Mouse (Mus musculus) mouse embryonic stem cell (cell line): ENCODE data around the gene Inha.

Source experiments
- in situ Hi-C, 2 experiments: fragments of 300-500 bp; cut with MboI; formaldehyde crosslinking; loops; 1 replicate in 1 of 2; 3 replicates in 1 of 2; pipeline ENCODE4 v1.14.3; 2019 to 2020; ENCODE audit warnings: low sequenced_read_pairs in 2 of 2, low pct_unique_long_range_greater_than_20kb in 1 of 2, mixed read lengths in 1 of 2; ENCODE audit not compliant: unreplicated experiment in 1 of 2

Inha gene

GRCm38 (mm10) chr1:75511437-75512210 lies 4.7 kb downstream of the Inha start:
- in situ Hi-C loops, result no loop called here

DNA sequence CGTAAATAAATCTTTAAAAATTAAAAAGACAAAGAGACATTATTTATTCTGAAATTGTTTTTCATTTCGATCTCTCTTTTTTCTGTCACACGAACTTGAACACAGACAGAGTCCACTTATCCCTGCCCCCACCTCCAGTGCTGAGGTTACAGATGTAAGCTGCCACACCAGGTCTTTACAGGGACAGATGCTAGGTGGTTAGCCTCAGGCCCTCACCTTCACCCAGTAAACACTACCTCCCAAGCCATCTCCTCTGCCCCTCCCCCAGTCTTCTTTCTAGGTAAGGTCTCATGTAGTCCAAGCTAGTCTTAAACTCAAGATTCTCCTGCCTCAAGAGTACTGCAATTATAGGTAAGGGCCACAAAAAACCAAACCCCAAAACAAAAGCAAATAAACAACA lies 5.7 kb downstream of the Inha start:
- in situ Hi-C loops, result no loop called here

DNA sequence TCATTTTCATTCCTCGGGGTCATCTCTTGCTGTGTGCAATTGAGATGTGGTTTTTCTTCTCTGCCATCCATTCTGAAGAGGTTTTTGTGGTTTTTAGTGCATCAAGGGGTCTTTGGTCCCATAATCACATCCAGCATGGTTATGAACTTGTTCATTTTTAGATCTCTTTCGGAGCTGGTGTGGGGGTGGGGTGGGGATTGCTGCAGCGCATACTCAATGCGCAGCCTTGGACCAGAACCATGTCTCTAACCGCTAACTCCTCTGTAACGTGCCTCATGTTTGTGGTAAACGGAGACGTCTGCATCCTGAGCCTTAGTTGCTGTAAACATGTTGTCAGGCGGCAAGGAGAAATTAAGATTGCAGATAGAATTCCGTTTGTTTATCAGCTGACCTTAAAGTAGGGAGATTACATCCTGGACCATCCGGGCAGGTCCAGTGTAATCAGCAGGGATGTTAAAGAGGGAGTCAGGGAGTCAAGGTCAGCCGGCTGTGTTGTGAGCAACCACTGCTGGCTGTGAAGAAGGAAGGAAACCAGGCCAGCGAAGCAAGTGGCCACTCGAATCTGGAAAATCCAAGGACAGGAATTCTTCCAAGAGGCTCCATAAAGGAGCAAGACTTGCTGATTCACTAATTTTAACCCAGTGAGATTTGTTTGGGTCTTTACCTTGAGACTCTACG lies 10.0 kb downstream of the Inha start:
- in situ Hi-C loops, result no loop called here

- in situ Hi-C loops, result no loop called here
Observed at GRCm38 (mm10) chr1:75517984-75518383, 11.1 kb downstream of the Inha start.

GRCm38 (mm10) chr1:75518427-75518826 lies 11.6 kb downstream of the Inha start:
- in situ Hi-C loops, result no loop called here

GRCm38 (mm10) chr1:75519576-75519975 lies 12.7 kb downstream of the Inha start:
- in situ Hi-C loops, result no loop called here

GRCm38 (mm10) chr1:75521321-75522031 lies 14.6 kb downstream of the Inha start, which contains the start of gene Stk11ip:
Stk11ip (plus strand) TSS chr1:75521529.
- in situ Hi-C loops, result no loop called here

GRCm38 (mm10) chr1:75524679-75525078 lies 17.8 kb downstream of the Inha start:
- in situ Hi-C loops, result no loop called here

DNA sequence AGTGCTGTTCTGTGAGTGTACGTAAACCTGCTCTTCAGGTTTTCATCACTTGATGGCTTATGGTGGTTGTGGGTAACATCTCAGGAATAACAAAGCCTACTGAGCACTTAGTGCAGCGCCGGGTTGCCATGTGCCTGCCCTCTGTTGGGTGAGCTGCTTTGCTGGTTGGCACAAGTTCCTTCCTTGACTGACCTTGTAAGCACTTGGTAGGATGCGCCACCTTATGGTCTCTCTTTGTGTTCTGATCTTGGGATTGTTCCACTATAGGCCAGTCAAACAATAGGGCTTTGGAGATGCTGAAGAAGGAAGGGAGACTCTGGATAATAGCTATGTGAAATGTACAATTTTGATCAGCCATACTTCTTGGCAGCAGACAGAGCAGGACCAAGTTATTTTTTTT lies 23.7 kb downstream of the Inha start:
- in situ Hi-C loops, result no loop called here

DNA sequence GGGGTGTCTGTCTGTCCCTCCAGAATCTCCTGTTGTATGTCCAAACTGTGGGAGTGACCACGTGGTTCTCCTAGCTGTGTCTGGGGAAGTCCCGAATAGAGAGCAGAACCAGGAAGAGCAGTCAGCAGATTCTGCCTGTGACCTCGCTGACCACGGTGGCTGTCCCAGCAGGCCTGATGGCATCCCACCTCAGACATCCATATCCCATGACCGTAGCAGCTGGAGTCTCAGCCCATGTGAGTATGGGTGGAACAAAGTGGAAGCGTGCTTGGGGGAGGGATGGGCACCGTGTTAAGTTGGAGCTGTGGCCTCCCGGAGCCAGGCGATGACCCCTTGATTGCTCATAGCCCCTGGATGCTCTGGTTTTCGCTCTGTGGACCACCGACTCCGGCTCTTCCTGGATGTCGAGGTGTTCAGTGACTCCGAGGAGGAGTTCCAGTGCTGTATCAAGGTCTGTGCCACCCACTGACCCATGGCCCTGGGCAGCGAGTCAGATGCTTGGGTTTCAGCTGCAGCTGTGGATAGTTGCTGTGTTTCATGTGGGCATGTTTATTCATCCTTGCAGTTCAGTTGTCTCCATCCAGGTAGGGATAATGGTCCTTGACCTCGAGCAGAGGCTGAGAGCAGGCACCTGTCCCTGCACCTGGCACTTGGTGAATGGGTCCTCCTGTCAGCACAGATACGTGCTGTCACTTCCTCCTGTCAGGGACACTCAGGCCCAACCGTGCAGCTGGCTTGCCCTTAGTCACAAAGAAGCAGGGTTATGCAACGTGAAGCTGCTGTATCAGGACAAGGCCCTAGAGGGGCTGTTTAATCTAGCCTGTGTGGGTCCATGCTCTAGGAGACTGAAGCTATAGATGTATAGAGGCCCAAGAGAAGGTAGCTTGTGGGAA lies 25.6 kb downstream of the Inha start:
- in situ Hi-C loops, result no loop called here

GRCm38 (mm10) chr1:75533325-75534252 lies 26.7 kb downstream of the Inha start:
- in situ Hi-C loops, result no loop called here

DNA sequence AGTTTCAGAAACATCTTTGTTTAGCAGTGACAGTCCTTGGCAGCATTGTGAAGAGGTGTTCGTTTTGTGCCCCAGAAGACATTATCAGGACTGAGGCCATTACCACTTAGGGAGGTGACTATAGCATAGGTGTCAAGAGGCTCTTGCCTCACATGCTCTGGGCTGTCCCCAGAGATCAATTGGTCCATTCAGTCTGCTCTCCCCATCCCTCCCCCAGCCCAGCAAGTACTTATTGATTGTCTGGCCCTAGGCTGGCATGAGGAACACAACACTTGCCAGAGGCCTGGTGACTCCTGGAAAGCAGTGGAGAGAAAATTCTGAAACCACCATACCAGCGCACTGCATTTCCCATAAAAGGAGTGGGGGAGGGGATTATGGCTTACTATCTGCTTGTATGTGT lies 30.7 kb downstream of the Inha start:
- in situ Hi-C loops, result no loop called here

DNA sequence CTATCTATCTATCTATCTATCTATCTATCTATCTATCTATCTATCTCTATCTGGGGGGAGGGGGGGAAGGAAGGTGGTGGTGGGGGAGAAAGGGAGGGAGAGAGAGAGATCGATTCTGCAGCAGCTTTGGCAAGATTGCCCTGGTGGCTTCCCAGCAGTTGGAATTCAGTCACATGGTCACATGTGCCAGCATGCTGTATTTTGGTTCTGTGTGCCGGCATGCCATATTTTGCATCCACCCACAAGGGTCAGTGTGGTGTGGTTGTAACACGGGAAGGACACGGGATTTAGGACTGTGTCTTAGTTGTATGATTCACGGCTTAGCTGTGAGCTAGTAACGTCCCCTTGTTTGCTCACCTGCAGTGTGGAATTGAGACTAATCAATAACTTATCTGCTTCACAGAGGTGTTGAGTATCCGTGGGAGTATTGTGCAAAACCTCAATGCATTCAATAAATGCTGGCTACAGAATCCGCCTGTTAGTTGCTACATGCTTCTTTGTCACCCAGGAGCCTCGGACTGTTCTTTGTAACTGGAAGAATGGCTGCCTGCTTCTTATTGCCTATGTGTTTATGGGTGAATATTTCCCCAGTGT lies 31.8 kb downstream of the Inha start:
- in situ Hi-C loops, result no loop called here

DNA sequence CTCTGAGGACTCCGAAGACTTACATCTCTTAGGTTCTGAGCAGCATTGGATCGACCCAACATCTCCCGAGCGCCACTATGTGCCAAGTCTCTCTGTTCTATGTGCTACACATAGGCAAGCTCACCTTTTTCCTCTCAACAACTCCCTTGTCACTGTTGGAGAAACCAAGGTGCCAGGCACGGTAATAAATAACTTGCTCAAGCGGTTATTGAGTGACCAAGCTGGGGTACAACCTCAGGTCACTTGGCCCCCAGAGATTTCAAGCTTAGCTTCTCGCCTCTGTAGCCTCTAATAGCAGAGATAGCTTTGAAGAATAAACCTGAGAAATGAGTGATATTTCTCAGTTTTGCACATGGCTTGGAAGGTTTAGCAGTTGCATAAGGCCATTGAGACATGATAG lies 34.6 kb downstream of the Inha start:
- in situ Hi-C loops, result no loop called here

DNA sequence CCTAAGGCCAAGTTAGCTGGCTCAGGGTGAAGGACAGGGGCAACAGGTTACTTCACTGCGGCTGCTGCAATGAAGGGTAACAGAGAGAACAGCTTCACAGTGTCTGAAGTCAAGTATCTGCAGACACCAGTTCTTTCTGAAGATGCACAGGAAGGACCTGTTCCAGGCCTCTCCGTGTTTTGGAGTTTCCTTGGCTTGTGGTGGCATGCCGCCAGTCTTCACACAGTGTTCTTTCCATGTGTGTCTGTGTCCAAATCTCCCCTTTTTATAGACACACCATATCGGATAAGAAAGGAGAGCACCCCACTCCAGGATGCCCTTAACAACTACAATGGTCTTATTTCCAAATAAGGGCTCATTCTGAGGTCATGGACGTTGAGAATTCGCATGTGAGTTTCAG lies 37.5 kb downstream of the Inha start:
- in situ Hi-C loops, result no loop called here

GRCm38 (mm10) chr1:75545965-75546956 lies 39.4 kb downstream of the Inha start, which contains the start of gene Slc4a3:
Slc4a3 (plus strand) TSS chr1:75546266.
- in situ Hi-C loops, result no loop called here
